Mouse (Mus musculus) midbrain, postnatal 0 days (tissue): Measurements from ENCODE around the gene Rbfox1. TPM values are rescaled to one million over a fixed set of nuclear protein-coding genes. Genes with fewer than 3 reads are reported as not detected.

ENCODE experiments used
- ATAC-seq: fragments of 200-750 bp; cut with Nextera tagmentation; 2 replicates; pipeline ENCODE4 v1.8.0; 2017; ENCODE audit warnings: moderate number of reproducible peaks, mild to moderate bottlenecking, moderate TSS enrichment, moderate library complexity; ENCODE audit not compliant: low FRiP score
- DNase-seq: peaks from one replicate; pipeline ENCODE4 v3.0.0-alpha.2; 2015; ENCODE audit warnings: low spot score
- H3K27ac ChIP-seq: fragments of 300-500 bp; sonication (generic); 2 replicates; pipeline ENCODE4 v1.5.1; 2014; ENCODE audit warnings: low read depth, mild to moderate bottlenecking, low read length, mixed read lengths
- H3K27me3 ChIP-seq: fragments of 300-500 bp; sonication (generic); 2 replicates; pipeline ENCODE4 v1.6.1; 2014; ENCODE audit warnings: low read length, control low read depth, mixed read lengths; ENCODE audit not compliant: insufficient read depth
- H3K36me3 ChIP-seq: fragments of 300-500 bp; sonication (generic); 2 replicates; pipeline ENCODE4 v1.6.1; 2014; ENCODE audit warnings: low read length, control low read depth, mixed read lengths; ENCODE audit not compliant: insufficient read depth
- H3K4me1 ChIP-seq: fragments of 300-500 bp; sonication (generic); 2 replicates; pipeline ENCODE4 v1.6.1; 2014; ENCODE audit warnings: mild to moderate bottlenecking, control low read depth, antibody characterized with exemption, low read length, mixed read lengths; ENCODE audit not compliant: insufficient read depth
- H3K4me2 ChIP-seq: fragments of 300-500 bp; sonication (generic); 2 replicates; pipeline ENCODE4 v1.6.1; 2014; ENCODE audit warnings: low read depth, mild to moderate bottlenecking, low read length, mixed read lengths; ENCODE audit not compliant: poor library complexity, severe bottlenecking
- H3K4me3 ChIP-seq: fragments of 300-500 bp; sonication (generic); 2 replicates; pipeline ENCODE4 v1.5.1; 2014; ENCODE audit warnings: low read depth, mild to moderate bottlenecking, low read length, moderate library complexity
- H3K9ac ChIP-seq: fragments of 300-500 bp; sonication (generic); replicated peaks from 2 replicates; pipeline ENCODE4 v1.6.1; 2014; ENCODE audit warnings: mild to moderate bottlenecking, low read length, moderate library complexity, mixed read lengths; ENCODE audit not compliant: poor library complexity, severe bottlenecking
- H3K9me3 ChIP-seq: fragments of 300-500 bp; sonication (generic); 2 replicates; pipeline ENCODE4 v1.6.1; 2016; ENCODE audit warnings: low read length, control low read depth
- CTCF ChIP-seq: IDR thresholded peaks from 2 replicates; pipeline ENCODE4 v1.5.1; 2016; ENCODE audit warnings: antibody characterized with exemption, mild to moderate bottlenecking
- WGBS: fragments of 180-500 bp; shearing (Covaris S2); extraction: QIAGEN DNeasy Blood & Tissue Kit; methylation state at CpG from one replicate; pipeline ENCODE4 v1.1.7; 2014; 5-methylcytosine and 5-hydroxymethylcytosine counted together
- polyA plus RNA-seq: library from polyadenylated mRNA; unstranded; fragments of >200 nt; fragmentation: Nextera tagmentation; extraction: Ambion mirVana; gene quantifications from 2 replicates; pipeline ENCODE4 v1.2.1, GENCODE M21; 2015
- total RNA-seq: library from RNA; depleted of rRNA; stranded (reverse); fragments of >200 nt; gene quantifications from 2 replicates; pipeline ENCODE4 v1.2.3, GENCODE M21; 2014

The Rbfox1 gene
- total and polyA plus RNA-seq, 2 experiments from 2014 or later, result 142 to 242 TPM

DNA sequence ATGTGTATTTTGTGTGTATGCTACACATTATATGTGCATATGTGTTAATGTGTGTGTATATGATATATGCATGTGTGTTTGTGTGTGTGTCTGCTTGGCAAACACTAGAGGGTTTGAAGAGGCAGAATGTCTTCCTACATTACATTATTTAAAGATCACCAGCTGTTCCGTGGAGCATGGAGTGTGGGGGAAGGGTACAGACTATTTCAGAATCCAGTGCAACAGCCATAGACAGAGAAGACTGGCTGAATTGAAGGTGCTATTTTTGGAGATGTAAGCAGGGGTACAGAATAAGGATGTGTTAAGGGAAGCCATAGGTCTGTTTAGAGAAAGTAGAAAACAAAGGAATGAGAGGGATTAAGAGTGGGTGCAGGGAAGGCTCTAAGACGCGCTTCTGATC is 869.7 kb downstream of the Rbfox1 start:
- peak overlapping the region; percentile 4; the same call in 1 of the 2 replicates for H3K27ac ChIP-seq
- H3K27me3 ChIP-seq, result no peaks in the 10 kb centered on the region
- 60% methylated on average over 3 of the region's 3 CpGs for WGBS
- no peak overlapping the region for H3K9ac ChIP-seq
- no peak overlapping the region for H3K4me3 ChIP-seq
- ATAC-seq, result no peak
- no peak for DNase-seq
- H3K4me2 ChIP-seq, result no peak overlapping the region
- H3K36me3 ChIP-seq, result no peaks in the 10 kb centered on the region
- no peaks in the 10 kb centered on the region for H3K9me3 ChIP-seq
- no peak; the same call in 1 of the 2 replicates for TF ChIP-seq CTCF
- no peaks in the 10 kb centered on the region for H3K4me1 ChIP-seq

DNA sequence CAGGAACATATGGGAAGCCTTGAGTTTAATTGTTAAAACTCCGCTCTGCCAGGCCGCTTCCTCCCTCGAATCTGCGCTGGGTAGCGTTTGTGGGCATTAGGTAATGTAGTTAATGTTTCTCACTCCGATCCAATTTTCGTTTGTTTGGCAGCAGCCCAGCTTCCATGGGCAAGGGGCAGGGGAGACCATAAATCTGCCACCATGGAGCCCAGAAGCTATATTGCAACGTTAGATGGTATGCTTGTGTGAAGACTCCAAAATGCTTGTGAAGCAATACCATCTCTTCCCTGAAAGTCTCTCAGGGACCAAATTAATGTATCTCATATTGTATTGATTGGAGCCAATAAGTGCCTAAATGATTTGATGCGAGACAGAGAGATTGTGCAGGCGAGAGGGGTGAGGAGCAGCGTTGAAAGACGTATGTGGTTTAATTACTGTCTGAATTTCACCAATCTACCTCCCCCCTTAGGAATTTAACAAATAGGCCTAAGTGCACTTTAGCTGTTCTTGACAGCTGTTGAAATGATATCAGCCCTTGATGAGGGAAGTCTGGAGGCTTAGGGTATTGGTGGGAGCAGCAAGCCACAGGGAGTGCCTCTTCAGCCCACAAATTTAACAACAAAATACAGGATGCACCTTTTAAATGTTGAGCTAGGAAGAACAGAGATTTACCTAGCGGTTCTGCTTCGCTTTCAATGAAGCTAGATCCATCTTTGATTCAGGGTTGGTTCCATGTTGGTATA is 884.5 kb downstream of the Rbfox1 start:
- TF ChIP-seq CTCF, result no peak
- DNase-seq, result no peak
- no peak overlapping the region for H3K27ac ChIP-seq
- no peak overlapping the region for H3K4me3 ChIP-seq
- no peaks in the 10 kb centered on the region for H3K9me3 ChIP-seq
- no peak for ATAC-seq
- no peaks in the 10 kb centered on the region for H3K27me3 ChIP-seq
- H3K36me3 ChIP-seq, result no peaks in the 10 kb centered on the region
- WGBS, result 91% methylated on average over 14 of the region's 14 CpGs
- no peak overlapping the region for H3K4me2 ChIP-seq
- H3K9ac ChIP-seq, result no peak overlapping the region
- no peaks in the 10 kb centered on the region for H3K4me1 ChIP-seq

DNA sequence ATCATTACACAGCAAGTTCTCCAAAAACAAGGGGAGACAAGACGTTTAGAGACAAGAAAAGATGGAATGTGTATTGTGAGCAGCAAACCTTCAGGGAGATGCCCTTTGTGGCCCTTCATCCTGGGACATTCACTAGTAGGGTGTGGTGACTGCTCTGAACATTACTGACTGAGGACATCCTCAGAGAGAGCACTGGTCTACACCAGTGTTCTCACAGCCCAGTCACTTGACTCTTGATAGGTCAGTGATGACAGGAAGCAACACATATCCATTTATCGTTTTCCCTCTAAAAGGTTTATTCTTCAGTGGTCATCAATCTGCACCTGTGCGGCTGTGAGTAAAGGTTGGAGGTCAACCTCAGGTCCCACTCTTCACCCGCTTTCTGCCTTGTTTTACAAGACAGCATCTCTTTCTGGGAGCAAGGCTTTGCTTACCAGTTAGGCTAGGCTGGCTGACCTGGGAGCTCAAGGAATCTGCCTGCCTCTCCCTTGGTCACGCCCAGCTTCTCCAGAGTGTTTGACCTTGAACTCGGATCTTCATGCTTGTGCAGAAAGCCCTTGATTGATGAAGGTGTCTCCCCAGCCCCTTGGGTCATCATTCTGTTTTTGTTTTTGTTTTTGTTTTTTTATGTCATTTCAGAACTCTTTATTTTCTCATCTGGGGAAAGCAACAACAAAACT is 892.5 kb downstream of the Rbfox1 start:
- H3K36me3 ChIP-seq, result no peaks in the 10 kb centered on the region
- H3K4me3 ChIP-seq, result no peak overlapping the region
- H3K27ac ChIP-seq, result no peak overlapping the region
- no peak overlapping the region for H3K9ac ChIP-seq
- no peaks in the 10 kb centered on the region for H3K27me3 ChIP-seq
- ATAC-seq (no peak), DNase-seq (no peak)
- no peaks in the 10 kb centered on the region for H3K9me3 ChIP-seq
- WGBS, result 81% methylated on average over 6 of the region's 6 CpGs
- H3K4me2 ChIP-seq, result no peak overlapping the region
- no peaks in the 10 kb centered on the region for H3K4me1 ChIP-seq
- no peak for TF ChIP-seq CTCF

DNA sequence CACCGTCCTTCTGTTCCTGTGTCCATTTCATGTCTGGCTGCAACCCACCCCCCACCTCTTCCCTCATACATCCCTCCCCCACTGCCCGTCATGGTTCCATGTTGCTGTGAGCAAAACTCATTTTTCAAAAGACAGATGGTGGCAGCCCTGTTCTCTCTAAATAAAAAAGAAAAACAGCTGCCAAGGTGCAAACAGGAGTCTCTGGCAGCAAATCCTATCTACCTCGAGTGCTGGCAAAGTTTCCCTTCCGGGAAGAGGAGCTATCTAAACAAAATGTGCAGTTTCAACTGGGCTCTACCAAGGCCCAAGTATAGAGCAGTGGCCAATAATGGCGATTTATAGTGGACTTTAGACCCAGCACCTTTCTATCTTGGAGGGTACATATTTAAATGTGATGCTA is 899.0 kb downstream of the Rbfox1 start:
- ATAC-seq, result no peak
- 71% methylated on average over 5 of the region's 5 CpGs for WGBS

DNA sequence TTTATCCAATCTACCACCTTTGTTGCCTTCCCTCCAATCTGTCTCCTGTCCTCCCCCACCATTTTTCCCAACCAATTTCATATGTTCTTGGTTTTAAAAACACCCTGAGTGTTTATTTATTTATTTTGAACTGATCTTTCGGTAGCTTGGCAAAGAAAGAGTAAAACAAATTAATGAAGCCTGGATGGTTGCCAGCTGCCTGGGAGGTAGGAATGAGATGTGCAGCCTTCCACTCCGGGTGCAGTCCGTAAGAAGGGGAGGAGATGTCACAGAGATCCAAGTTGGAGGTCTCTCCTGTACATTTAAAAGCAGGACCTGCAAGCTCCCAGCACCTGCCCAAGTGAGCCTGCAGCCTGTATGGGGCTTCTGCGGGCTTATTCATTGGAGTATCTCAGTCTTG is 899.9 kb downstream of the Rbfox1 start:
- no peak overlapping the region for H3K9ac ChIP-seq
- TF ChIP-seq CTCF, result no peak
- H3K9me3 ChIP-seq, result no peaks in the 10 kb centered on the region
- H3K4me2 ChIP-seq, result no peak overlapping the region
- no peaks in the 10 kb centered on the region for H3K36me3 ChIP-seq
- no peak overlapping the region for H3K27ac ChIP-seq
- DNase-seq, result no peak
- WGBS, result 50% methylated on average over 4 of the region's 4 CpGs
- no peak overlapping the region for H3K4me3 ChIP-seq
- no peaks in the 10 kb centered on the region for H3K27me3 ChIP-seq
- no peak for ATAC-seq
- no peaks in the 10 kb centered on the region for H3K4me1 ChIP-seq

More for the DNA sequence above, 899.0 kb downstream of the Rbfox1 start:
- Histone ChIP-seq H3K9ac (no peak overlapping the region), H3K9me3 (no peaks in the 10 kb centered on the region), H3K27me3 (no peaks in the 10 kb centered on the region), H3K36me3 (no peaks in the 10 kb centered on the region), H3K27ac (no peak overlapping the region), H3K4me3 (no peak overlapping the region), H3K4me2 (no peak overlapping the region), H3K4me1 (no peaks in the 10 kb centered on the region)
- no peak for TF ChIP-seq CTCF
- peak; percentile 9 for DNase-seq

DNA sequence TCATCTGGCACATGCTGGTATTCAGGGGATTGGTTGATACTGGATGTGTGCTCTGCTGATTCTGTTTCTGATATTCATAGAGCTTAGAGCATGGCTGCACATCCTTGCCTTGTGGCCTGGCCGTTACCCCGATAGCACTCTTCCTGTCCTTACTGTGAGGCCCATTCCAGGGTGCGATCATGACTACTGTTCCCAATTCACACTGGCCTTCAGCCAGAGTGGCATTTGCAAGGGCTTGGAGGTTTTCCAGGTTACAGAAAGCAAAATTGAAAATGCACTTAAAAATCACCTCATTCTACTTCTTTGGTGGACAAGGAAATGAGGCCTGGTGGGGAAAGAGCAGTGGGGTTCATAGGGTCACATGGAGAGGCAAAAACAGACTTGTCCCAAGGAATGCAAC is 906.1 kb downstream of the Rbfox1 start:
- 66% methylated on average over 3 of the region's 3 CpGs for WGBS
- H3K4me2 ChIP-seq, result no peak overlapping the region
- no peak overlapping the region for H3K9ac ChIP-seq
- no peaks in the 10 kb centered on the region for H3K9me3 ChIP-seq
- no peak overlapping the region for H3K27ac ChIP-seq
- H3K4me3 ChIP-seq, result no peak overlapping the region
- no peak for DNase-seq
- no peak for TF ChIP-seq CTCF
- H3K36me3 ChIP-seq, result no peaks in the 10 kb centered on the region
- no peaks in the 10 kb centered on the region for H3K27me3 ChIP-seq
- H3K4me1 ChIP-seq, result no peaks in the 10 kb centered on the region
- no peak for ATAC-seq
